Mouse (Mus musculus) testis, postnatal 14 days (tissue): ENCODE data around the gene Rnasek.

ENCODE experiments used
- DNase-seq: peaks from one replicate; pipeline ENCODE4 v3.0.0; 2021; ENCODE audit warnings: low spot score

Rnasek gene

GRCm38 (mm10) chr11:70239541-70240279 lies at the start of gene Rnasek, which contains the start of gene Gm21988:
Gene Rnasek (minus strand): TSS chr11:70239842.
Gene Gm21988 (minus strand): TSS chr11:70239830.
- DNase-seq: peak; percentile 76

- DNase-seq: no peak
These were observed 49.6 kb upstream of the Rnasek start for GRCm38 (mm10) chr11:70289236-70289635.

- no peak for DNase-seq
These were observed 48.5 kb upstream of the Rnasek start for GRCm38 (mm10) chr11:70288102-70288501.

- no peak for DNase-seq
These were observed 46.0 kb upstream of the Rnasek start for GRCm38 (mm10) chr11:70285686-70286085.

- no peak for DNase-seq
These were observed 45.1 kb upstream of the Rnasek start for GRCm38 (mm10) chr11:70284757-70285156.

GRCm38 (mm10) chr11:70283666-70284065 lies 44.0 kb upstream of the Rnasek start:
- no peak for DNase-seq

- no peak for DNase-seq
These were observed 40.8 kb upstream of the Rnasek start for GRCm38 (mm10) chr11:70280441-70280840.

GRCm38 (mm10) chr11:70278961-70279360 lies 39.3 kb upstream of the Rnasek start:
- DNase-seq: no peak

GRCm38 (mm10) chr11:70271641-70272040 lies 32.0 kb upstream of the Rnasek start:
- no peak for DNase-seq

- DNase-seq: no peak
These were observed 26.8 kb upstream of the Rnasek start for GRCm38 (mm10) chr11:70266405-70266804.

- no peak for DNase-seq
These were observed 26.2 kb upstream of the Rnasek start for GRCm38 (mm10) chr11:70265819-70266218.

- DNase-seq: no peak
These were observed 25.6 kb upstream of the Rnasek start for GRCm38 (mm10) chr11:70265252-70265651.

GRCm38 (mm10) chr11:70259035-70259434 lies 19.4 kb upstream of the Rnasek start:
- DNase-seq: no peak

- DNase-seq: no peak
These were observed 15.4 kb upstream of the Rnasek start, which contains the start of gene Alox12 for GRCm38 (mm10) chr11:70254931-70255531. Gene Alox12 (minus strand): TSS chr11:70255353.

- DNase-seq: no peak
These were observed 14.7 kb upstream of the Rnasek start for GRCm38 (mm10) chr11:70254337-70254736.

- no peak for DNase-seq
These were observed 12.2 kb upstream of the Rnasek start for GRCm38 (mm10) chr11:70251853-70252252.

GRCm38 (mm10) chr11:70250150-70250549 lies 10.5 kb upstream of the Rnasek start:
- DNase-seq: no peak

- DNase-seq: no peak
These were observed 7.6 kb upstream of the Rnasek start for GRCm38 (mm10) chr11:70247136-70247845.

GRCm38 (mm10) chr11:70242591-70242990 lies 2.9 kb upstream of the Rnasek start:
- DNase-seq: no peak

- DNase-seq: no peak
These were observed 826 bp downstream of the Rnasek start for GRCm38 (mm10) chr11:70238591-70239440.

GRCm38 (mm10) chr11:70237457-70238167 lies 2.0 kb downstream of the Rnasek start, which contains the start of gene 0610010K14Rik:
Gene 0610010K14Rik (minus strand): TSS chr11:70237914.
- peak; percentile 97 for DNase-seq
